Mouse (Mus musculus) limb, embryonic 13.5 days (tissue): ENCODE measurements at regions not wholly inside any gene's neighbourhood (a gene's known extent, or its start where the extent isn't known, plus 50 kb on each side); places are given as distances from the start of the nearest gene placed in this dataset.
A peak's percentile ranks its signal among the peaks of the same experiment; 100 is the strongest.

Source experiments
- ATAC-seq: fragments of 200-750 bp; cut with Nextera tagmentation; 2 replicates; pipeline ENCODE4 v1.8.0; 2017; ENCODE audit warnings: low read depth, moderate number of reproducible peaks, moderate TSS enrichment; ENCODE audit not compliant: low FRiP score
- H3K27ac ChIP-seq: fragments of 300-500 bp; sonication (generic); 2 replicates; pipeline ENCODE4 v1.5.1; 2015; ENCODE audit warnings: inconsistent platforms, mild to moderate bottlenecking, moderate library complexity
- H3K27me3 ChIP-seq: fragments of 300-500 bp; sonication (generic); 2 replicates; pipeline ENCODE4 v1.6.1; 2015; ENCODE audit warnings: mild to moderate bottlenecking, inconsistent platforms
- H3K36me3 ChIP-seq: fragments of 300-500 bp; sonication (generic); 2 replicates; pipeline ENCODE4 v1.6.1; 2015; ENCODE audit warnings: inconsistent platforms, mild to moderate bottlenecking, moderate library complexity
- H3K4me1 ChIP-seq: fragments of 300-500 bp; sonication (generic); 2 replicates; pipeline ENCODE4 v1.6.1; 2015; ENCODE audit warnings: inconsistent platforms
- H3K4me2 ChIP-seq: fragments of 300-500 bp; sonication (generic); replicated peaks from 2 replicates; pipeline ENCODE4 v1.6.1; 2015; ENCODE audit warnings: inconsistent platforms, mild to moderate bottlenecking, moderate library complexity
- H3K4me3 ChIP-seq: fragments of 300-500 bp; sonication (generic); 2 replicates; pipeline ENCODE4 v1.5.1; 2015; ENCODE audit warnings: moderate library complexity, mild to moderate bottlenecking, inconsistent platforms
- H3K9ac ChIP-seq: fragments of 300-500 bp; sonication (generic); 2 replicates; pipeline ENCODE4 v1.6.1; 2015; ENCODE audit warnings: mild to moderate bottlenecking, inconsistent platforms
- H3K9me3 ChIP-seq: fragments of 300-500 bp; sonication (generic); 2 replicates; pipeline ENCODE4 v1.6.1; 2016; ENCODE audit warnings: inconsistent platforms
- WGBS: fragments of 180-500 bp; shearing (Covaris S2); methylation state at CpG from one replicate; pipeline ENCODE4 v1.1.7; 2015; 5-methylcytosine and 5-hydroxymethylcytosine counted together

- no peaks in the 10 kb centered on the region for H3K4me1 ChIP-seq
- no peak for ATAC-seq
- WGBS, result 68% methylated on average over 1 of the region's 1 CpGs
- H3K27ac ChIP-seq, result no peak overlapping the region
- H3K36me3 ChIP-seq, result no peaks in the 10 kb centered on the region
- no peaks in the 10 kb centered on the region for H3K27me3 ChIP-seq
- no peak overlapping the region for H3K4me2 ChIP-seq
- H3K9me3 ChIP-seq, result no peaks in the 10 kb centered on the region
- H3K4me3 ChIP-seq, result no peak overlapping the region
- H3K9ac ChIP-seq, result no peak overlapping the region
These were observed 177.9 kb downstream of the Rassf9 start for GRCm38 (mm10) chr10:102689966-102690365.

GRCm38 (mm10) chr10:102686667-102687397 lies 174.8 kb downstream of the Rassf9 start:
- ATAC-seq, result no peak
- Histone ChIP-seq H3K27me3 (no peaks in the 10 kb centered on the region), H3K4me1 (no peaks in the 10 kb centered on the region), H3K9me3 (no peaks in the 10 kb centered on the region), H3K9ac (no peak overlapping the region), H3K36me3 (no peaks in the 10 kb centered on the region), H3K27ac (no peak overlapping the region), H3K4me2 (no peak overlapping the region), H3K4me3 (no peak overlapping the region)
- 68% methylated on average over 14 of the region's 14 CpGs for WGBS

- H3K9me3 ChIP-seq, result no peaks in the 10 kb centered on the region
- WGBS, result 74% methylated on average over 7 of the region's 7 CpGs
- no peak for ATAC-seq
- no peak overlapping the region for H3K27ac ChIP-seq
- no peaks in the 10 kb centered on the region for H3K36me3 ChIP-seq
- H3K9ac ChIP-seq, result no peak overlapping the region
- no peaks in the 10 kb centered on the region for H3K4me1 ChIP-seq
- H3K4me2 ChIP-seq, result no peak overlapping the region
- no peaks in the 10 kb centered on the region for H3K27me3 ChIP-seq
- no peak overlapping the region for H3K4me3 ChIP-seq
These were observed 173.9 kb downstream of the Rassf9 start for GRCm38 (mm10) chr10:102685833-102686434.

GRCm38 (mm10) chr10:102667359-102667758 lies 155.3 kb downstream of the Rassf9 start:
- ATAC-seq, result no peak
- no peak overlapping the region for H3K4me3 ChIP-seq
- H3K36me3 ChIP-seq, result no peaks in the 10 kb centered on the region
- no peak overlapping the region for H3K27ac ChIP-seq
- WGBS, result 69% methylated on average over 5 of the region's 5 CpGs
- no peaks in the 10 kb centered on the region for H3K9me3 ChIP-seq
- no peaks in the 10 kb centered on the region for H3K4me1 ChIP-seq
- no peaks in the 10 kb centered on the region for H3K27me3 ChIP-seq
- H3K9ac ChIP-seq, result no peak overlapping the region
- no peak overlapping the region for H3K4me2 ChIP-seq

DNA sequence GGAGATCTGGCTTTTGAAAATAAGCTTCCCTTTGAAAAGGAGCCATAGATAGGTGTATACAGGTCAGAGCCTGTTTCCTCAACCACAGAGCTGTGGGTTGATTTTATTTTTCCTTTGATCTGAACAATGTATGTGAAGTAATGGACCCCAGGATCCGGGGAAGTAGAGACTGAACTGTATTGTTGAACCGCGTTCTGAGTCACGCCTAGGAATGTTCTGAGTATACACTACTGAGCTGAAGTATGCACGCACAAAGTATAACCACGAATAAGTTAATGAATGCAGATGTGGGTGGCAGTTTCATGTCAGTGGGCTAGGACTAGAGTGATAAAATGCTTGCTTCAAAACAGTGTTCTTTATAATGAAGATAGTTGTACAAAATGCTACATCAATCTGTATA lies 147.7 kb downstream of the Rassf9 start:
- Histone ChIP-seq H3K4me2 (no peak overlapping the region), H3K27me3 (no peaks in the 10 kb centered on the region), H3K36me3 (no peaks in the 10 kb centered on the region), H3K4me1 (no peaks in the 10 kb centered on the region), H3K27ac (no peak overlapping the region), H3K4me3 (no peak overlapping the region), H3K9ac (no peak overlapping the region), H3K9me3 (no peaks in the 10 kb centered on the region)
- 58% methylated on average over 6 of the region's 6 CpGs for WGBS
- 0 out of 2 replicates have a peak, but pooled peaks have one; percentile 24 for ATAC-seq

- ATAC-seq, result no peak; the same call in 1 of the 2 replicates
- no peaks in the 10 kb centered on the region for H3K27me3 ChIP-seq
- no peak overlapping the region for H3K27ac ChIP-seq
- WGBS, result 73% methylated on average over 2 of the region's 2 CpGs
- no peaks in the 10 kb centered on the region for H3K36me3 ChIP-seq
- no peak overlapping the region for H3K4me3 ChIP-seq
- H3K4me2 ChIP-seq, result no peak overlapping the region
- no peak overlapping the region for H3K9ac ChIP-seq
- no peaks in the 10 kb centered on the region for H3K9me3 ChIP-seq
- no peaks in the 10 kb centered on the region for H3K4me1 ChIP-seq
These were observed 124.5 kb downstream of the Rassf9 start for GRCm38 (mm10) chr10:102636507-102636906.

GRCm38 (mm10) chr10:102633438-102633837 lies 121.4 kb downstream of the Rassf9 start:
- ATAC-seq, result no peak
- WGBS, result 71% methylated on average over 4 of the region's 4 CpGs
- no peaks in the 10 kb centered on the region for H3K27me3 ChIP-seq
- no peak overlapping the region for H3K4me3 ChIP-seq
- H3K9ac ChIP-seq, result no peak overlapping the region
- H3K4me1 ChIP-seq, result no peaks in the 10 kb centered on the region
- H3K9me3 ChIP-seq, result no peaks in the 10 kb centered on the region
- no peak overlapping the region for H3K27ac ChIP-seq
- H3K4me2 ChIP-seq, result no peak overlapping the region
- no peaks in the 10 kb centered on the region for H3K36me3 ChIP-seq

DNA sequence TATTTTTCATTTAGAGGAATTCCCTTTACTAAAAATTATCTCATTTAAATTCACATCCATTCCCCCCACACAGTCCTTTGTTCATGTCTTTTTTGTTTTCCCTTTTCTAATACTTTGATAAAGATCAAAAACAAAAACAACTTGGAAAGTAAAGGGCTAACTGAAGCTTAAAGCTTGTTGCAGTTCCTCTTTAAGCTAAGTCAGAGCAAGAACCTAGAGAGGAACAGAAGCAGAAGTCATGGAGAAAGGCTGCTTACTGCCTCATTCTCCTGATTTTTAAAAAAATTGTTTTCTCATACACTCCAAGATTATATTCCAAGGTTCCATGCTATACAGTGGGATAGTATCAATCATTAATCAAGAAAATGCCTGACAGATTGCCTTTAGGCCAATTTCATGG lies 116.6 kb downstream of the Rassf9 start:
- H3K9me3 ChIP-seq, result no peaks in the 10 kb centered on the region

GRCm38 (mm10) chr10:102623895-102624294 lies 111.9 kb downstream of the Rassf9 start:
- Histone ChIP-seq H3K4me1 (no peaks in the 10 kb centered on the region), H3K9ac (no peak overlapping the region), H3K4me3 (no peak overlapping the region), H3K9me3 (no peaks in the 10 kb centered on the region), H3K27me3 (no peaks in the 10 kb centered on the region), H3K27ac (no peak overlapping the region), H3K36me3 (no peaks in the 10 kb centered on the region), H3K4me2 (no peak overlapping the region)
- ATAC-seq, result no peak
- whole genome bisulfite sequencing, result 90% methylated on average over 3 of the region's 3 CpGs

More for the DNA sequence above, 116.6 kb downstream of the Rassf9 start:
- Histone ChIP-seq H3K4me3 (no peak overlapping the region), H3K27ac (no peak overlapping the region), H3K4me1 (no peaks in the 10 kb centered on the region), H3K36me3 (no peaks in the 10 kb centered on the region), H3K4me2 (no peak overlapping the region), H3K27me3 (no peaks in the 10 kb centered on the region), H3K9ac (no peak overlapping the region)
- no peak for ATAC-seq

DNA sequence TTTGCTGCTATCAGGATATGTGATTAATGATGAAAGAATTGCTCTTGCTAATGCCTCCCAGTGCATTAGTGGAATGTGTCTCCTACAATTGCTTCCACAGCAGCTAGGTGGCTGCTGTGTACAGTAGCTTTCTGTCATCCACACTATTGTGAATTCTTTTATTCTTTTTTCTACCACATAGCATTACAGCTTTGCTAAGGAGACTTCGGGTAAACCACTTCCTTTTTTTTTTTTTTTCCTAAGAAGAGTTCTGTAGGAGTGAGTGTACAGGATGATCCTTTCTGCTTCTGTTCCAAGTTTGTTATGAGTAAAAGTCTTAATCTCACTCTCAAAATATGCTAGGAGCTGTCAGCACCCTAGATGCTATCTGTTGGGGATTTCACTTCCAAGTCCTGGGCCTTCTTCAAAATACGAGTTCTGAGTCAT lies 110.6 kb downstream of the Rassf9 start:
- Histone ChIP-seq H3K4me1 (no peaks in the 10 kb centered on the region), H3K27ac (no peak overlapping the region), H3K9ac (no peak overlapping the region), H3K9me3 (no peaks in the 10 kb centered on the region), H3K27me3 (no peaks in the 10 kb centered on the region), H3K36me3 (no peaks in the 10 kb centered on the region), H3K4me3 (no peak overlapping the region), H3K4me2 (no peak overlapping the region)
- ATAC-seq, result no peak
- 79% methylated on average over 2 of the region's 2 CpGs for WGBS

GRCm38 (mm10) chr10:102618711-102619110 lies 106.7 kb downstream of the Rassf9 start:
- ATAC-seq, result no peak
- Histone ChIP-seq H3K4me2 (no peak overlapping the region), H3K9me3 (no peaks in the 10 kb centered on the region), H3K4me3 (no peak overlapping the region), H3K27ac (no peak overlapping the region), H3K4me1 (no peaks in the 10 kb centered on the region), H3K36me3 (no peaks in the 10 kb centered on the region), H3K27me3 (no peaks in the 10 kb centered on the region), H3K9ac (no peak overlapping the region)
- 70% methylated on average over 2 of the region's 2 CpGs for WGBS

DNA sequence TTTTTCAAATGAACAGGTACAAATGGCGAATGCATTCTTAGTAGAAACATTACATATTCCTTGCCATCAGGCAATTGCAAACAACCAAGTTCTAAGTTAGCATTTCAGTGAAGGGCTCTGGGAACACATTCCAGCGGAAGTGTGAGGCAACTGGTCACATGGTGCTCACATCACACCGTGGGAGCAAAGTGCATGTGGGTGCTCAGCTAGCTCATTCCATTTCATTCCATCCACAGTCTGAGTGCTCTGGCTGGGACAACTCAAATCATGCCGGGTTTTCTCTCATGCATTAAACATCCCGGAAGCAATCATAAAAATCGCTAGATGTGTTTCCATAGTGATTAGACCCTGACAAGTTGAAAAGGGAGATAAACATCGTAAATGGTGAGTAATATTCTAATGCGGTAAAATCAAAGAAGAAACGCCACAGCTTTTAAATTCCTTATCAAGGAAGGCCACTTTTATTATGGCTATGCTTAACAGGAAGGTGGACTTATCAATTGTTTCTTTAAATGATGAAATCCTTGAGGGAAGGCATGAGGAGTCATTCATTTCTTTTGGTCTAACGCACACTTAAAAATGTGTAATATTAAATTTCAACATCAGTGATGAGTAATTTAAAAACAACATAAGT lies 104.1 kb downstream of the Rassf9 start:
- Histone ChIP-seq H3K4me1 (no peaks in the 10 kb centered on the region), H3K9ac (no peak overlapping the region), H3K27me3 (no peaks in the 10 kb centered on the region), H3K27ac (no peak overlapping the region), H3K36me3 (no peaks in the 10 kb centered on the region), H3K9me3 (no peaks in the 10 kb centered on the region), H3K4me3 (no peak overlapping the region), H3K4me2 (no peak overlapping the region)
- WGBS, result 86% methylated on average over 10 of the region's 10 CpGs
- no peak for ATAC-seq
